Comparison of ENCODE assay signal across 23 mouse cellular contexts in the genomic region with DNA sequence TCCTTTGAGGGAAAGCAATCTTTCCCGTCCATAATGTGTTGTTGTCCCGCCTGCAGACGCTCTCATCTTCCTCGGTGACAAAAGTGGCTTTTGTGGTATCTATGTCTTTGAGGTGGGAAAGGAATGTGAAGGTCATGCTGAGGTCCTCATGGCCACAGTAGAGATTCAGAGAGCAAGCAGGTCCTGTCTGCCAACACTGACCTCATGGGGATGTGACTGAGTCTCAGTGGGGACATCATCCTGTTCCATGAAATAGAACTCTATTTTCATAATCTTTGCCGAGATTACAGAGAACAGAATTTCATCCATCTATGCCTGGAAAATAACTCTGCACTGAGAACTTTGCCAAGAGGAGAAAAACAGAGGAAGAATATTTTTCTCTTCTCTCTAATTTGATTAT.
DNase-seq lines count a peak whose midpoint lies in the region.
"Had no signal": no experiment of that assay in that cellular context is flagged by ENCODE, and none has a peak within 500 bp of the region (broad histone marks: within the 10 kb centered on the region; RNA-seq: fewer than 3 reads in every experiment).

No protein-coding gene starts in this region.

- peak; percentile 66 for DNase-seq in gastrocnemius, adult 18-20 months (ENCODE audit: low spot score)
- DNase-seq in gastrocnemius, postnatal 4 days (ENCODE audit: low spot score in 2 of 2) = no peak
- DNase-seq in heart, adult 8-10 months (ENCODE audit: low spot score) = peak; percentile 33
- no peak for DNase-seq in heart, embryonic 10.5 days (ENCODE audit: low spot score)
- peak; percentile 13 for DNase-seq in gastrocnemius, postnatal 14 days
- DNase-seq in heart, postnatal 25 days (ENCODE audit: low spot score) = peak; percentile 9
- DNase-seq in urinary bladder, adult 2 months (ENCODE audit: low spot score) = no peak
- no peak for DNase-seq in lung, postnatal 10 days
- DNase-seq: adrenal gland, adult 8-10 months; adrenal gland, postnatal 36 days; B cell, adult 2 months; cerebellum, adult 11 months; cerebellum, adult 8-10 months; cerebellum, postnatal 14 days; embryo, embryonic 11 days; kidney, adult 18-20 months had no signal

- H3K4me1 ChIP-seq in heart, embryonic 10.5 days = peaks cover 3% of the 10 kb centered on the region; the same call in 1 of the 2 replicates
- H3K4me1 ChIP-seq: embryonic facial prominence, embryonic 15.5 days; intestine, embryonic 15.5 days had no signal

- no peak overlapping the region for H3K4me3 ChIP-seq in heart, embryonic 10.5 days
- H3K4me3 ChIP-seq: embryonic facial prominence, embryonic 15.5 days; erythroblast, embryonic 14.5 days; forebrain, embryonic 10.5 days; heart, embryonic 15.5 days; hindbrain, embryonic 13.5 days; intestine, embryonic 15.5 days had no signal

- no peaks in the 10 kb centered on the region for H3K9me3 ChIP-seq in heart, embryonic 10.5 days
- H3K9me3 ChIP-seq: embryonic facial prominence, embryonic 15.5 days; forebrain, embryonic 10.5 days; heart, embryonic 15.5 days; hindbrain, embryonic 13.5 days; intestine, embryonic 15.5 days had no signal

- H3K27me3 ChIP-seq in heart, embryonic 10.5 days (ENCODE audit: insufficient read depth, poor library complexity, severe bottlenecking) = no peaks in the 10 kb centered on the region
- H3K27me3 ChIP-seq: embryonic facial prominence, embryonic 15.5 days; heart, embryonic 15.5 days; hindbrain, embryonic 13.5 days; intestine, embryonic 15.5 days had no signal

- WGBS in heart, embryonic 10.5 days = 51% methylated on average over 5 of the region's 5 CpGs

- H3K27ac ChIP-seq in heart, embryonic 10.5 days = no peak overlapping the region
- H3K27ac ChIP-seq: embryonic facial prominence, embryonic 15.5 days; forebrain, embryonic 10.5 days; heart, embryonic 15.5 days; hindbrain, embryonic 13.5 days; intestine, embryonic 15.5 days had no signal

- H3K36me3 ChIP-seq in heart, embryonic 10.5 days = no peaks in the 10 kb centered on the region
- H3K36me3 ChIP-seq: embryonic facial prominence, embryonic 15.5 days; forebrain, embryonic 10.5 days; G1E; heart, embryonic 15.5 days; hindbrain, embryonic 13.5 days; intestine, embryonic 15.5 days had no signal

- intact Hi-C loops in gastrocnemius, postnatal 14 days (cut with DNase I; ENCODE audit: low total_unique reads) = no loop called here
- intact Hi-C loops in heart, postnatal 25 days (cut with DNase I) = no loop called here

Comparison
In these comparisons a context has a peak if more than half of its experiments do, and no peak if none do; other contexts are left out.
1. DNase-seq: peak in gastrocnemius, adult 18-20 months (single experiment), heart, adult 8-10 months (single experiment), gastrocnemius, postnatal 14 days (single experiment) and heart, postnatal 25 days (single experiment); none in gastrocnemius, postnatal 4 days (0 of 2), heart, embryonic 10.5 days (single experiment), urinary bladder, adult 2 months (single experiment) and lung, postnatal 10 days (single experiment).